8 mouse cellular contexts compared by ENCODE assay signal in the genomic region with DNA sequence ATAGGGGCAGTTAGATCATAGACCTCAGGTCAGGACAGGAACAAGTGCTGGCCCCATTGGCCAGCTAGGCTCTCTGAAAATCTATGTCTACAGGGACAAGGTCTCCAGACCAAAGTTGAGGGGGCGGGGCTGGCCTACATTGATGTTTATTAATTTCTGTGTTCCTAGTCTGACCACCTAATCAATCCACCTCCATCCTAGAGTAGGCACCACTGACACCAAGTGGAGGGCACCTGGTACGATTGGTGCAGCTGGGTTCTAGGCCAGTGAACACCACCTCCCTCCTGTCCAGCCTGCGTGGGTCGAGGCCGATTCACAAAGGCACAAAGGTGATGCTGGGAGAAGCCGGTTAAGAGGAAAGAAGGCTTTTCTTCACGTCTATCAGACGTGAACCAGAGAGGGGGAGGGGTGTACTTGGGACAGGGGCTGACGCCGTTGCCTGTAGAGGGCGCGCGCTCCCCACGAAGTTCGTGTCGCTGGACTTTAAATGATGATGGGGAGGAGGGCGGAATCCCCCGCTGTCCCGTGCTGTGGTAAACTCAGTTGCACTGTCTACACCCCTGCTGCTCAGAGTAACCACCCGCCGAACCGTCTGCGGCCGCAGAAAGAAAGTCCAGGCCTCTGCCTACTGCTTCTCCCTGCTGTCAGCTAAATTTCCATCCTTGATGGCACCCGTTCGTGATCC. TPM values are rescaled to one million over a fixed set of nuclear protein-coding genes. Genes with fewer than 3 reads are reported as not detected.
A peak's percentile ranks its signal among the peaks of the same experiment; 100 is the strongest.
DNase-seq lines count a peak whose midpoint lies in the region; ATAC-seq lines count a peak whose summit lies in the region.

No protein-coding gene starts in this region.

- peak overlapping the region; percentile 10; the same call in 1 of the 2 replicates for H3K4me3 ChIP-seq in hindbrain, embryonic 16.5 days (ENCODE audit: low read length)
- peak overlapping the region; percentile 27 for H3K4me3 ChIP-seq in limb, embryonic 12.5 days (replicated peaks)
- H3K4me3 ChIP-seq in midbrain, embryonic 14.5 days (replicated peaks; ENCODE audit: low read depth, low read length) = peak overlapping the region; percentile 19; the same call in 1 of the 2 replicates

- peaks cover 32% of the 10 kb centered on the region for H3K27me3 ChIP-seq in hindbrain, embryonic 16.5 days (replicated peaks; ENCODE audit: control insufficient read depth, insufficient read depth, low read length)
- H3K27me3 ChIP-seq in limb, embryonic 12.5 days = peaks cover 49% of the 10 kb centered on the region
- H3K27me3 ChIP-seq in midbrain, embryonic 14.5 days (ENCODE audit: control insufficient read depth, insufficient read depth, low read length) = peaks cover 46% of the 10 kb centered on the region
- peaks cover 1% of the 10 kb centered on the region for H3K27me3 ChIP-seq in splenic B cell, adult 2 months (ENCODE audit: control insufficient read depth, insufficient read depth, low read length, poor library complexity, severe bottlenecking)

- peaks cover 24% of the 10 kb centered on the region for H3K4me1 ChIP-seq in hindbrain, embryonic 16.5 days (ENCODE audit: control insufficient read depth, insufficient read depth, low read depth, low read length)
- H3K4me1 ChIP-seq in limb, embryonic 12.5 days (replicated peaks) = peaks cover 60% of the 10 kb centered on the region
- H3K4me1 ChIP-seq in midbrain, embryonic 14.5 days (ENCODE audit: control insufficient read depth, insufficient read depth, low read length) = peaks cover 37% of the 10 kb centered on the region

- no peaks in the 10 kb centered on the region for H3K9me3 ChIP-seq in hindbrain, embryonic 16.5 days (ENCODE audit: control insufficient read depth, low read length)
- no peaks in the 10 kb centered on the region for H3K9me3 ChIP-seq in limb, embryonic 12.5 days
- H3K9me3 ChIP-seq in midbrain, embryonic 14.5 days (ENCODE audit: control insufficient read depth, low read length) = no peaks in the 10 kb centered on the region

- ATAC-seq in hindbrain, embryonic 16.5 days = peak; percentile 41; the same call in 1 of the 2 replicates
- no peak for ATAC-seq in limb, embryonic 12.5 days (ENCODE audit: insufficient number of reproducible peaks, insufficient read depth, low FRiP score, low TSS enrichment, low read depth)
- ATAC-seq in midbrain, embryonic 14.5 days (ENCODE audit: low FRiP score, low TSS enrichment) = peak; percentile 57

- H3K36me3 ChIP-seq in hindbrain, embryonic 16.5 days (ENCODE audit: control insufficient read depth, insufficient read depth, low read length) = peaks cover 8% of the 10 kb centered on the region
- H3K36me3 ChIP-seq in limb, embryonic 12.5 days = peaks cover 37% of the 10 kb centered on the region
- H3K36me3 ChIP-seq in midbrain, embryonic 14.5 days (ENCODE audit: control insufficient read depth, insufficient read depth, low read length) = peaks cover 30% of the 10 kb centered on the region
- H3K36me3 ChIP-seq in splenic B cell, adult 2 months (ENCODE audit: control insufficient read depth, insufficient read depth, low read length, poor library complexity, severe bottlenecking) = peaks cover 3% of the 10 kb centered on the region

- H3K27ac ChIP-seq in hindbrain, embryonic 16.5 days (ENCODE audit: low read depth, low read length) = no peak overlapping the region
- H3K27ac ChIP-seq in limb, embryonic 12.5 days = no peak overlapping the region
- no peak overlapping the region for H3K27ac ChIP-seq in midbrain, embryonic 14.5 days (replicated peaks; ENCODE audit: low read depth, low read length)

- peak overlapping the region; percentile 43 for H3K4me2 ChIP-seq in hindbrain, embryonic 16.5 days (ENCODE audit: low read length)
- H3K4me2 ChIP-seq in limb, embryonic 12.5 days = peak overlapping the region; percentile 55
- peak overlapping the region; percentile 41 for H3K4me2 ChIP-seq in midbrain, embryonic 14.5 days (ENCODE audit: low read length)

- no peak overlapping the region for H3K9ac ChIP-seq in hindbrain, embryonic 16.5 days (ENCODE audit: low read depth, low read length)
- H3K9ac ChIP-seq in limb, embryonic 12.5 days (replicated peaks) = no peak overlapping the region
- H3K9ac ChIP-seq in midbrain, embryonic 14.5 days (replicated peaks; ENCODE audit: low read length) = no peak overlapping the region

- WGBS in hindbrain, embryonic 16.5 days = 1% methylated on average over 24 of the region's 26 CpGs
- under 1% methylated on average over 26 of the region's 26 CpGs for WGBS in limb, embryonic 12.5 days
- WGBS in midbrain, embryonic 14.5 days = 1% methylated on average over 26 of the region's 26 CpGs

- peak; percentile 81 for DNase-seq in ovary, postnatal 14 days (ENCODE audit: low spot score)
- no peak for DNase-seq in ovary, postnatal 10 days (ENCODE audit: low spot score)
- DNase-seq in cerebellum, adult 9-11 months = peak; percentile 73
- DNase-seq in gastrocnemius, adult 8-10 months (ENCODE audit: low spot score in 2 of 2) = peak; percentile 57 to 72
- peak; percentile 92 for DNase-seq in midbrain, embryonic 14.5 days
- peak; percentile 93 for DNase-seq in splenic B cell, adult 2 months (ENCODE audit: low read depth, low spot score)

RNA-seq across cellular contexts. Expression of gene Cbx8, which starts 6.8 kb away (rescaled TPM):
- total RNA-seq in gastrocnemius, adult 8-10 months (2022) = 1 to 10 TPM; 1.1 to 3.3 (median 2.5) TPM
- 8.5 and 9.5 TPM in 2 replicates for polyA plus RNA-seq in hindbrain, embryonic 16.5 days (2015; fragmentation: Nextera tagmentation; extraction: Ambion mirVana)
- 11.8 and 13.0 TPM in 2 replicates for polyA plus RNA-seq in limb, embryonic 12.5 days (2016; fragmentation: Nextera tagmentation; extraction: Ambion mirVana)
- polyA plus RNA-seq in midbrain, embryonic 14.5 days (2014; fragmentation: Nextera tagmentation; extraction: Ambion mirVana) = 11.5 and 12.4 TPM in 2 replicates

RNA-seq across cellular contexts. Expression of gene Cbx2, which starts 11.3 kb away (rescaled TPM):
- total RNA-seq in gastrocnemius, adult 8-10 months (2022) = 1 to 10 TPM in 1 of 4 experiments, under 1 TPM in 3; 0.29 to 1.1 (median 0.68) TPM
- 10.7 and 14.0 TPM in 2 replicates for polyA plus RNA-seq in hindbrain, embryonic 16.5 days (2015; fragmentation: Nextera tagmentation; extraction: Ambion mirVana)
- polyA plus RNA-seq in limb, embryonic 12.5 days (2016; fragmentation: Nextera tagmentation; extraction: Ambion mirVana) = 121 and 122 TPM in 2 replicates
- 15.6 and 20.7 TPM in 2 replicates for polyA plus RNA-seq in midbrain, embryonic 14.5 days (2014; fragmentation: Nextera tagmentation; extraction: Ambion mirVana)

RNA-seq across cellular contexts. Expression of gene Enpp7, which starts 46.0 kb away (rescaled TPM):
- not detected for total RNA-seq in gastrocnemius, adult 8-10 months (2022)
- not detected in 2 replicates for polyA plus RNA-seq in hindbrain, embryonic 16.5 days (2015; fragmentation: Nextera tagmentation; extraction: Ambion mirVana)
- not detected in 2 replicates for polyA plus RNA-seq in limb, embryonic 12.5 days (2016; fragmentation: Nextera tagmentation; extraction: Ambion mirVana)
- not detected in 2 replicates for polyA plus RNA-seq in midbrain, embryonic 14.5 days (2014; fragmentation: Nextera tagmentation; extraction: Ambion mirVana)

RNA-seq across cellular contexts. Expression of gene Cbx4, which starts 52.0 kb away (rescaled TPM):
- 1 to 10 TPM; 2.1 to 3.0 (median 2.2) TPM for total RNA-seq in gastrocnemius, adult 8-10 months (2022)
- polyA plus RNA-seq in hindbrain, embryonic 16.5 days (2015; fragmentation: Nextera tagmentation; extraction: Ambion mirVana) = 23.4 and 24.8 TPM in 2 replicates
- polyA plus RNA-seq in limb, embryonic 12.5 days (2016; fragmentation: Nextera tagmentation; extraction: Ambion mirVana) = 9.8 and 12.5 TPM in 2 replicates
- polyA plus RNA-seq in midbrain, embryonic 14.5 days (2014; fragmentation: Nextera tagmentation; extraction: Ambion mirVana) = 19.0 and 19.3 TPM in 2 replicates
